Mouse (Mus musculus): ENCODE measurements around the gene Spem1.

GRCm38 (mm10) chr11:69855347-69855746 lies 33.4 kb upstream of the Spem1 start:
- TF ChIP-seq EP300 (IDR thresholded peaks at IDR 0.05): no peak
- peak; percentile 66 for TF ChIP-seq CTCF (IDR thresholded peaks at IDR 0.05)
